Mouse (Mus musculus): Measurements from ENCODE around the gene Wnt10a.

DNA sequence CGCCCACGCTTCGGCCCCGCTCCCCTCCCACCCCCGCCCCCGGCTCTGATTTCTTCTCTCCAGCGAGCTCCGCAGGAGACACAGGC is 19.6 kb upstream of the Wnt10a start, which contains the start of gene Wnt6:
- TF ChIP-seq POLR2A (IDR thresholded peaks at IDR 0.05; ENCODE audit: insufficient read depth, low read depth, low read length) (no peak), CTCF (IDR thresholded peaks at IDR 0.05) (no peak)

Data from heart, adult 2 months (tissue).